Mouse (Mus musculus): ENCODE results near the gene Gm10681.
"Not testable (repeated sequence)": the region's sequence is repeated elsewhere in the genome, so short reads cannot be mapped to it uniquely, and the experiment has no call there.

Gene Gm10681

GRCm38 (mm10) chr3:98588707-98589106 is at the start of gene Gm10681:
Gene Gm10681 (minus strand): TSS chr3:98588807.
- no peak for DNase-seq

GRCm38 (mm10) chr3:98635145-98635544 is 46.5 kb upstream of the Gm10681 start:
- no peak for DNase-seq

- DNase-seq = no peak
These were observed 41.5 kb upstream of the Gm10681 start, which contains the start of gene Hsd3b5 for GRCm38 (mm10) chr3:98630152-98630551. Gene Hsd3b5 (minus strand): TSS chr3:98630252.

GRCm38 (mm10) chr3:98629633-98630032 is 41.0 kb upstream of the Gm10681 start:
- DNase-seq = no peak

GRCm38 (mm10) chr3:98616786-98617185 is 28.2 kb upstream of the Gm10681 start:
- DNase-seq = not testable (repeated sequence)

GRCm38 (mm10) chr3:98616244-98616643 is 27.6 kb upstream of the Gm10681 start:
- DNase-seq = not testable (repeated sequence)

DNA sequence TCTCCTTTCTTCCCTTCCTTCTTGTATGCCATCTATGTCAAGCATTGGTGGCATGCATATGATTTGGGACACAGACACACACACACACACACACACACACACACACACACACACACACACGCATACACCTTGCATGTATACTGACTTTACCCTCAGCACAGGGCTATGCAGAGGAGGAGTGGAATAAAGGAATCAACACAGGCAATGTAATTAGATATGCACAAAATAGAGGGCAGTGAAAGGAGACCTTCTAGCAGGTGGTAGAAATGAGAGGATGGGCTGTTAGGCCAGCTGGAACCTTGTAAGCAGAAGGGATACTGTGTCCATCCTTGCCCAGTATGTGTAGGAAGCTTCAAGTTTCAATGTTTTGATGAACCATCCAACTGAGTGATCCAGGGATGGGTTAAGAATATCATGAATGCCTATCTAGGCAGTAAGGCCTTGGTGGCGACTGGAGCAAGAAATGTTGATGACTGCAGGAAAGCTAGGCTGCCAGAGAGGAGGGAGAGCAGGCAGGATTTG is 25.9 kb upstream of the Gm10681 start:
- not testable (repeated sequence) for DNase-seq

DNA sequence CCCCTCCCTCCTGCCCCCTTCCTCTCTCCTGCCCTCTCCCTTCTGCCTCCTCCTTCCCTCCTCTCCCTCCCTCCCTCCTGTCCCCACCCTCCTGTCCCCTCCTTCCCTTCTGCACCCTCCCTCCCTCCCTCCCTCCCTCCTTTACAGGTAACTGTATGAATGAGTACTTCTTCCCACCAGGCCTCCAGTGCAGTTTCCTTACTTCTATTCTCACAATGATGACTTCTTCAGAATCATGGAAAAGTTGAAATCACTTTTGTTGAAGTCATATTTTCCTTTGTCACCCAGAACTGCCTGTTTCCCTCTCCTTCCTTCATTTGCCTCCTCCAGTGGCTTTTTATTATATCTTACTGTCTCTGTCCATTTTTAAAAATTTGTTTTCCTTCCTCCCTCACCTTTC is 25.4 kb upstream of the Gm10681 start:
- DNase-seq = no peak

DNA sequence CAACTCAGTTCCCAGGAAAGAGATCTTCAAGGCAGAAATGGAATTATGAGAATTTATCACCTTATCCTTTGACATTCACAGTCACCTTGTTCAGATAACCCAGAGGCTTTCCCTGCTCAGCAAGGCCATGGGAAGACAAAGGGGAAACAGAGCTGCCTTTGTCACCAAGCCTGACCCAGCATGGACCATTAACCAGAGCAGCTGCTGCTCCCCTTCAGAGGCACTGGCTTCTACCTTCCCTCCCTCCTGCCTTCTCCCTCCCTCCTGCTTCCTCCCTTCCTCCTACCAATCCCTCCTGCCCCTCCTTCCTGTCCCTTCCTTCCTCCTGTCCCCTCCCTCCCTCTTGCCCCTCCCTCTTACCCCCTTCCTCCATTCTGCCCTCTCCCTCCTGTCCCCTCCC is 24.9 kb upstream of the Gm10681 start:
- DNase-seq = not testable (repeated sequence)

DNA sequence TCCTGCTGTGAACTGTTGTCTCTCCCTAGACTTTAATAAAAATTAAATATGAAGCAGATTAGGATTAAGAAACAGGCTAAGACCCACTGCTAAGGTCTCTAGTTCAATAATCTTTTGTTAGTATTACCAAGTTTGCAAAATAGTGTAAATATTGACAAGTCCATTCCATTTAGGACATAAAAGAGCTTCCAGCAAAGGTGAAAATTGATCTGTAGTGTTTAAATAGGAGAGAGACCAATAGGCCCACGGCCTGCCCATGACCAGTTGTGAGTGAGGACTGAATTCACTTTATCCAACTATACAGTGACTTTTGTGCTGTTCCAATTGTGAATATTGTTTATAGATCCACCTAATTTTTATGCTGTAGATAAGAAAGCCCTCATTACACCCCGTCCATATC is 886 bp downstream of the Gm10681 start:
- no peak for DNase-seq

GRCm38 (mm10) chr3:98582622-98583021 is 6.0 kb downstream of the Gm10681 start:
- DNase-seq = not testable (repeated sequence)

GRCm38 (mm10) chr3:98582202-98582601 is 6.4 kb downstream of the Gm10681 start:
- DNase-seq = not testable (repeated sequence)

DNA sequence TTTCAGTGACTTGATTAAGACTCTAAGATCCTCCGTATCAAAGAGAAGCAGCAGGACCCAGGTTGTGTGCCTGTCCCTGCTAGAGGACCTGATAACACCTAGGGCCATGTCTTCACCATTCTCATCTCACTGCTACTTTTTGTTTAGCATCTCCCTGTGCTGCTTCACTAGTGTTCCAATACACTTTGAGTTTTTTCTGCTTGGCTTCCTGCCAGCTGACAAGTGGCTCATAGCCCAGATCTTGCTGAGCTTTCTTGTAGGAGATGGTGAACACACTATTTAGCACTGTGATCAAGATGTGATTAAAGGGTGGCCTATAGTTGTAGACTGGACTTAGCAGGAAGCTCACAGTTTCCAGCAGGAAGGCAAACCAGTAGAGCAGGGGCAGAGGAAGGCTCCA is 7.6 kb downstream of the Gm10681 start:
- DNase-seq = peak; percentile 19

GRCm38 (mm10) chr3:98567717-98568116 is 20.9 kb downstream of the Gm10681 start:
- DNase-seq = not testable (repeated sequence)

- DNase-seq = not testable (repeated sequence)
These were observed 23.7 kb downstream of the Gm10681 start for GRCm38 (mm10) chr3:98564894-98565293.

- not testable (repeated sequence) for DNase-seq
These were observed 24.8 kb downstream of the Gm10681 start for GRCm38 (mm10) chr3:98563831-98564230.

DNA sequence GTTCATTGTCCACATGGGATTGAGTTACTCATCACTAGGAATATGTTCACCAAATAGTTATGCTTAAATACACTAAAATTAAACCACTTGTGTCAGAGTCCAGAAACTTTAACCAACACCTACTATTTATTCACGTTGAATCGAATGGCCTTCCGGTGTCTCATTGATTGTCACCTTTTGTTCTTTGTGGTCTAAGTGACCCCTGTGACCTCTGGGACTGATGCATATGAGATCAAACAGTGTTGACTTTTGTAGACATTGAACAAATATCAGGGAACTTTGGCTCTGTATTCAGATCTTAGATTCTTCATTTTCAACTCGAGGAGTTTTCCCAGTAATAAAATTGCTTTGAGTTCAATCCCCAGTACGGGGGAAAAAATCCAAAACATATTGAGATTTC is 27.9 kb downstream of the Gm10681 start:
- DNase-seq = not testable (repeated sequence)

DNA sequence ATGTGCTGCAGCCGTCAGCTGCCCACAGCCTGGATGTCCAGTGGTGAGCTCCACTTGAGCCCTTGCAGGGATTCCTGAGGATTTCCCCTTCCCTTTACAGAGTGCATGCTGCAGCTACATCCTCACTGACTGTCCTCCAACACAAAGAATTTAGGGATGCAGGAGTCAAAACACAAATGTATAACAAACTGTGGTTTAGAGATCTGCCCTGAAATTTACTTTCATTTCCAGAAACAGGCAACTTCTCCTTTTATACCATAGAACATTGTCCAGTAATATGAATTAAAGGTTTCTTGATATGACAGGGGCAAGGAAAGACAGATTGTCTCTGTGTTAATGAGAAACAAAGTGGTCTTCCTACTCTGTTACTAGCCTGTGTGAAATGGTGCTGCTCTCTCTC is 37.8 kb downstream of the Gm10681 start:
- DNase-seq = not testable (repeated sequence)

GRCm38 (mm10) chr3:98550215-98550614 is 38.4 kb downstream of the Gm10681 start:
- not testable (repeated sequence) for DNase-seq

GRCm38 (mm10) chr3:98548495-98548894 is 40.1 kb downstream of the Gm10681 start:
- not testable (repeated sequence) for DNase-seq

DNA sequence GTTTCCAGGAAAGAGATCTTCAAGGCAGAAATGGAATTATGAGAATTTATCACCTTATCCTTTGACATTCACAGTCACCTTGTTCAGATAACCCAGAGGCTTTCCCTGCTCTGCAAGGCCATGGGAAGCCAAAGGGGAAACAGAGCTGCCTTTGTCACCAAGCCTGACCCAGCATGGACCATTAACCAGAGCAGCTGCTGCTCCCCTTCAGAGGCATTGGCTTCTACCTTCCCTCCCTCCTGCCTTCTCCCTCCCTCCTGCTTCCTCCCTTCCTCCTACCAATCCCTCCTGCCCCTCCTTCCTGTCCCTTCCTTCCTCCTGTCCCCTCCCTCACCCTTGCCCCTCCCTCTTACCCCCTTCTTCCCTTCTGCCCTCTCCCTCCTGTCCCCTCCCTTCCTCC is 41.0 kb downstream of the Gm10681 start:
- not testable (repeated sequence) for DNase-seq

GRCm38 (mm10) chr3:98524978-98525377 is 63.6 kb downstream of the Gm10681 start:
- not testable (repeated sequence) for DNase-seq

DNA sequence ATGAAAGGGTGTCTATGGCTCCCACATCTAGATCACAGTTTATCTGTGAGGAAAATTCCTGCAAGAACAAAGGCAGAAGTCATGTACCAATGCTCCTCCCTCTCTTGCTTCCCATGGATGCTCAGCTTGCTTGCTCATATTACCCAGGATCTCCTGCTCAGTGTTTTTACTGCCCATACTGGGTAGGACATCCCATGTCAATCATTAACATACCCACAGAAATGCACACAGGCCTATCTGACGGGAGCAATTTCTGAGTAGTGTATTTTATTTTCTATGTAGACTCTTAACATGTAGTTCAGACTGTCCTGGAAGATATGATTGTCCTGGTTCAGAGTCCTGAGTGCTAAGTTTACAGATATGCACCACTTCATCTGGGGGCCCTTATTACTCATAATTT is 64.1 kb downstream of the Gm10681 start:
- not testable (repeated sequence) for DNase-seq

- DNase-seq = not testable (repeated sequence)
These were observed 65.8 kb downstream of the Gm10681 start for GRCm38 (mm10) chr3:98522779-98523178.

DNA sequence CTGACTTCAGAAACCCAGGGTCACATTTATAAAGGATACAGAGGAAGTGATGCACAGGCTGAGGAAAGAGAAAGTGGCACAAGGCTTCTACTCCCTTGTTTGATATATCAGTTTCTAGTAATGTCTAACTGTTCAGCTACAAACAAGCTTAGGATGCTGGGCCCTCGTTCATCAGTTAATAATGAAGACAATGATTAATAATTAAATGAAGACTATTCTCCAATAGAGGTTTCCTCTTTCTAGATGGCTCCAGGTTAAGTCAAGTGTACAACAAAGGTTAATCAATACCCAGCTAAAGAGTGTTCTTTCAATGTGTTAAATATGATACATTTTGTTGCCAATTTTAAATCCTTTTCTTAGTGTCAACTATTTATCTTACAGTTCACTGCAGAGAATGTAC is 78.2 kb downstream of the Gm10681 start, which contains the start of gene Hsd3b4:
TSS of gene Hsd3b4 (minus strand) at position 101 of the 400 bp plus-strand sequence.
- not testable (repeated sequence) for DNase-seq
